Mouse (Mus musculus) ovary, postnatal 36 days (tissue): Measurements from ENCODE around the gene Spa17.

Source experiments
- DNase-seq: peaks from one replicate; pipeline ENCODE4 v3.0.0; 2022; ENCODE audit warnings: low spot score, mixed read lengths

Spa17 gene

DNA sequence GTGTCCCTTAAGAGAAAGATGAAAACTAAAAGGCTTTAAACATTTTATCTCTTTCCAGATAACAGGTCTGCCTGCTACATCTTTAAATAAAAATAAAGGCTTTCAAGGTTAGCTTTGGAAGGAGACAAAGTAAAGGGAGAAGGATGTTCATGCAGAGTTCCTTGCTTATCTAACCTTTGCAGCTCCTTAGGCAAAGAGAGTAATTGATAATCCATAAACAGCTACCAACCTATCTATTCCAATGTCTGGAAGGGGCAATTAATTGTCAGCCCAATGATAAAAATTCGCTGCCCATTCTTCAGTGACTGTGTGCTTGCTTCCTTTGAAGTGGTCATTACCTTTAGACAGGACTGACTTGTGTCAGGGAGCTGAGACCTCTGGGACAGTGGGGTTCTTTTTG lies 49.7 kb downstream of the Spa17 start:
- no peak for DNase-seq

GRCm38 (mm10) chr9:37560617-37561016 lies 52.9 kb downstream of the Spa17 start:
- DNase-seq = no peak

DNA sequence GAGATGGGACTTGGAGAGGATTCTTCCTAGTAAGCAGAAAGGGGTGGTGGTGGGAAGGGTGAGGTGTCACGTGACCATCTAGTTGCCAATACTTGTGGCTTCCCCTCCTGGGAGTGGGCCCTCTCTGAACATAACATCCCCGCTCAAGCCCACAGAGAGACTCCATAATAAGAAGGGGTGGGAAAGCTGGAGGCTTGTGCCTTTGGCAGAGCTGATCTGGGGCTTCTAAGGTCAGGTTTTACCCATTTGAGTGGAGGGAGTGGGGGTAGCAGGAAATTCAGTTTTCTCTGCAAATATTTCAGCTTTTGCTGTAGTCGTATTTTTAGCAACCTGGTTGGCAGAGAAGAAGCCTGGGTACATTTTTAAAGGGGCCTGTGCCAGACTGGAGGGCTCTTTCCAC lies 57.2 kb downstream of the Spa17 start:
- no peak for DNase-seq

- DNase-seq = no peak
Measured at GRCm38 (mm10) chr9:37554838-37555748, 58.4 kb downstream of the Spa17 start, which contains the start of gene Siae. Gene Siae (plus strand): TSS chr9:37555698.

DNA sequence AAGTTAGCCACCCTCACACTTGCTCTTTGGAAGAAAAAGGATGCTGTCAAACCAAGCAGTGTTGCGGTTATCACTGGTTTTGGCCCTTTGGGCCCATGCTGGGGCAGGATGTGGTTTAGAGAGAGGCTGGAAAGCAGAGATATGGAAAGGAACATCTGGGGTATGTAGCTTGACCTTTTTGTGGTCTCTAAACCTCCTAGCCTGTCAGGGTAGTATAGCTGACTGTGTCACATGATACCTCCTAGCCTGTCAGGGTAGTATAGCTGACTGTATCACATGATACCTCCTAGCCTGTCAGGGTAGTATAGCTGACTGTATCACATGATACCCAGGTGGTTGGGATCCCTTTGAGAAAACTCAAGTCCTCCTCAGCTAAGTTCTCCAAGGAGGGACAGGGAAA lies 59.2 kb downstream of the Spa17 start:
- no peak for DNase-seq
